Mouse (Mus musculus) adrenal gland, postnatal 4 days (tissue): Measurements from ENCODE around the gene Asap3. TPM values are rescaled to one million over a fixed set of nuclear protein-coding genes. Genes with fewer than 3 reads are reported as not detected.

ENCODE experiments used
- DNase-seq, 2 experiments: peaks; one replicate each; pipeline ENCODE4 v3.0.0; 2021 to 2022; ENCODE audit warnings: low spot score in 2 of 2, mixed read lengths in 2 of 2
- long read RNA-seq, 2 experiments: library from polyadenylated mRNA; stranded (forward); transcript quantifications; one replicate each; pipeline ENCODE4 v2.0.0; 2021
- total RNA-seq, 2 experiments: library from RNA; stranded (reverse); gene quantifications; 2 replicates each; pipeline ENCODE4 v1.2.3; 2021

Gene Asap3
- 1 to 10 TPM; 6.0 to 6.1 TPM for total RNA-seq
- long read RNA-seq, experiment 1, full-length matches to known transcripts: 3 of 5 reads
- long read RNA-seq, experiment 1, partial matches to known transcripts: 1 of 5 reads
- long read RNA-seq, experiment 1, other reads (novel, unspliced or antisense): 1 of 5 reads
- long read RNA-seq, experiment 2, full-length matches to known transcripts: 1 of 6 reads
- long read RNA-seq, experiment 2, partial matches to known transcripts: 3 of 6 reads
- long read RNA-seq, experiment 2, other reads (novel, unspliced or antisense): 2 of 6 reads

GRCm38 (mm10) chr4:136206033-136206893 is at the start of gene Asap3:
Gene Asap3, plus strand, starts transcription at chr4:136206365.
- DNase-seq: peak; percentile 83 to 95

GRCm38 (mm10) chr4:136158498-136158897 is 47.7 kb upstream of the Asap3 start:
- DNase-seq: no peak

- DNase-seq: peak in 1 of 2 experiments; percentile 43
Observed at GRCm38 (mm10) chr4:136159802-136160397, 46.3 kb upstream of the Asap3 start.

- DNase-seq: peak; percentile 68 to 82
Observed at GRCm38 (mm10) chr4:136163448-136163847, 42.7 kb upstream of the Asap3 start.

- DNase-seq: no peak
Observed at GRCm38 (mm10) chr4:136164981-136165380, 41.2 kb upstream of the Asap3 start.

GRCm38 (mm10) chr4:136167701-136168100 is 38.5 kb upstream of the Asap3 start:
- DNase-seq: no peak

- no peak for DNase-seq
Observed at GRCm38 (mm10) chr4:136170401-136170800, 35.8 kb upstream of the Asap3 start.

- no peak for DNase-seq
Observed at GRCm38 (mm10) chr4:136171455-136171854, 34.7 kb upstream of the Asap3 start.

- peak in 1 of 2 experiments; percentile 57 for DNase-seq
Observed at GRCm38 (mm10) chr4:136172011-136172541, 34.1 kb upstream of the Asap3 start, which contains the start of gene E2f2. Gene E2f2, plus strand, starts transcription at chr4:136172394.

- peak; percentile 46 to 57 for DNase-seq
Observed at GRCm38 (mm10) chr4:136172542-136173209, 33.5 kb upstream of the Asap3 start.

GRCm38 (mm10) chr4:136173210-136173715 is 32.9 kb upstream of the Asap3 start:
- no peak for DNase-seq

- DNase-seq: no peak
Observed at GRCm38 (mm10) chr4:136174216-136175193, 31.7 kb upstream of the Asap3 start.

- DNase-seq: no peak
Observed at GRCm38 (mm10) chr4:136176022-136176552, 30.1 kb upstream of the Asap3 start.

GRCm38 (mm10) chr4:136177244-136177611 is 28.9 kb upstream of the Asap3 start:
- DNase-seq: no peak

- DNase-seq: peak in 1 of 2 experiments; percentile 40
Observed at GRCm38 (mm10) chr4:136177612-136178474, 28.3 kb upstream of the Asap3 start.

- DNase-seq: no peak
Observed at GRCm38 (mm10) chr4:136178475-136178921, 27.7 kb upstream of the Asap3 start.

GRCm38 (mm10) chr4:136179456-136179855 is 26.7 kb upstream of the Asap3 start:
- DNase-seq: no peak

GRCm38 (mm10) chr4:136179998-136180397 is 26.2 kb upstream of the Asap3 start:
- DNase-seq: peak; percentile 76 to 87
